Comparison of ENCODE assay signal across 16 mouse cellular contexts in the genomic region with DNA sequence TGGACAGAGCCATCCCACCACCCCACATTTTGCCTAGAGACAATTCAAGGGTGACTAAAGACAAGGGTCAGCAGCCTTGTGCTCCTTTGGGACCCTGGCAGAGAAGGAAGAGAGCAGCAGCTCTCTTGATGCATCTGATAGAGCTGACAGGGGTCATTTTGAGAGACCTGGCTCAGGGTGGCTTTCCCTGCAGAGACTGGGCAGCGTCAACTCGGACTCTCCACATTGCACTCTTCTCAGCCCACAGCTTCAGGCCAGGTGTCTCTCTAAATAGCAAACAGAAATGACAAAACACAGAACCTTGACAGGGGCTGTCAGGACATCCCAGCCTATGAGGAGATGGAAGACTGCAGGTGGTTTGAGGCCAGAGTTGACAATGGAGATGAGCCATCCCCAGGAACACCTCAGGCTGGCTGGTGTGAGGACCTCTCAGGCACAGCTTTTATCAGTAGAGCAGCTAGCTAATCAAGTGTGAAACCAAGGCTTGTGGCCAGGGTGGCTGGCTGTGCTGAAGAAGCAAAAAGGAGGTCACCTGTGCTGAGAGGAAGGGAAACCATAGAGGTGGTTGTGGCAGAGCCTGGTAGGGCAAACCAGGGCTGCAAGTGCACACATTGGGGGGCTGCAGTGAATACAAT.
DNase-seq lines count a peak whose midpoint lies in the region; ATAC-seq lines count a peak whose summit lies in the region.
"Had no signal": no experiment of that assay in that cellular context is flagged by ENCODE, and none has a peak within 500 bp of the region (broad histone marks: within the 10 kb centered on the region; RNA-seq: fewer than 3 reads in every experiment).

No protein-coding gene starts in this region.

- H3K27me3 ChIP-seq in hindbrain, embryonic 10.5 days (ENCODE audit: insufficient read depth, poor library complexity, severe bottlenecking): no peaks in the 10 kb centered on the region
- no peaks in the 10 kb centered on the region for H3K27me3 ChIP-seq in hindbrain, embryonic 11.5 days (ENCODE audit: control insufficient read depth, insufficient read depth, low read length)
- H3K27me3 ChIP-seq in forebrain, embryonic 14.5 days (replicated peaks; ENCODE audit: control insufficient read depth, insufficient read depth, low read length): no peaks in the 10 kb centered on the region
- no peaks in the 10 kb centered on the region for H3K27me3 ChIP-seq in midbrain, embryonic 16.5 days (ENCODE audit: control insufficient read depth, insufficient read depth, low read depth, low read length)
- H3K27me3 ChIP-seq: embryonic facial prominence, embryonic 12.5 days; limb, embryonic 12.5 days; liver, embryonic 15.5 days had no signal

- H3K9me3 ChIP-seq in hindbrain, embryonic 10.5 days: no peaks in the 10 kb centered on the region
- H3K9me3 ChIP-seq in hindbrain, embryonic 11.5 days (ENCODE audit: control insufficient read depth, low read length): no peaks in the 10 kb centered on the region
- H3K9me3 ChIP-seq in forebrain, embryonic 14.5 days (replicated peaks; ENCODE audit: control insufficient read depth, low read length): no peaks in the 10 kb centered on the region
- no peaks in the 10 kb centered on the region for H3K9me3 ChIP-seq in midbrain, embryonic 16.5 days (replicated peaks; ENCODE audit: control insufficient read depth, low read length, poor library complexity, severe bottlenecking)
- H3K9me3 ChIP-seq: embryonic facial prominence, embryonic 12.5 days; limb, embryonic 12.5 days; liver, embryonic 15.5 days had no signal

- H3K4me2 ChIP-seq in hindbrain, embryonic 11.5 days (replicated peaks; ENCODE audit: low read depth, low read length): no peak overlapping the region
- no peak overlapping the region for H3K4me2 ChIP-seq in forebrain, embryonic 14.5 days (ENCODE audit: low read length)
- no peak overlapping the region; the same call in 1 of the 2 replicates for H3K4me2 ChIP-seq in midbrain, embryonic 16.5 days (ENCODE audit: low read length)
- H3K4me2 ChIP-seq: embryonic facial prominence, embryonic 12.5 days; limb, embryonic 12.5 days; liver, embryonic 15.5 days had no signal

- no peak for ATAC-seq in hindbrain, embryonic 11.5 days (ENCODE audit: low FRiP score)
- ATAC-seq in forebrain, embryonic 14.5 days: no peak
- no peak for ATAC-seq in midbrain, embryonic 16.5 days
- ATAC-seq: activated CD4-positive, CD25-positive, alpha-beta regulatory T cell, adult 4 months; intestine, postnatal 0 days had no signal

- no peak overlapping the region for H3K4me3 ChIP-seq in hindbrain, embryonic 10.5 days
- no peak overlapping the region for H3K4me3 ChIP-seq in hindbrain, embryonic 11.5 days (ENCODE audit: low read depth, low read length)
- H3K4me3 ChIP-seq in forebrain, embryonic 14.5 days (ENCODE audit: low read depth, low read length): no peak overlapping the region
- no peak overlapping the region for H3K4me3 ChIP-seq in midbrain, embryonic 16.5 days (ENCODE audit: low read depth, low read length)
- H3K4me3 ChIP-seq: embryonic facial prominence, embryonic 12.5 days; layer of hippocampus, adult 2 months; limb, embryonic 12.5 days; liver, embryonic 15.5 days had no signal

- peaks cover 22% of the 10 kb centered on the region; the same call in 1 of the 2 replicates for H3K4me1 ChIP-seq in hindbrain, embryonic 10.5 days (replicated peaks)
- no peaks in the 10 kb centered on the region for H3K4me1 ChIP-seq in hindbrain, embryonic 11.5 days (replicated peaks; ENCODE audit: control insufficient read depth, insufficient read depth, low read length)
- H3K4me1 ChIP-seq in forebrain, embryonic 14.5 days (ENCODE audit: control insufficient read depth, insufficient read depth, low read length): peaks cover 33% of the 10 kb centered on the region
- H3K4me1 ChIP-seq in midbrain, embryonic 16.5 days (ENCODE audit: control insufficient read depth, insufficient read depth, low read length): peaks cover 29% of the 10 kb centered on the region
- H3K4me1 ChIP-seq: limb, embryonic 12.5 days; liver, embryonic 15.5 days had no signal

- H3K27ac ChIP-seq in hindbrain, embryonic 10.5 days: 0 out of 2 replicates have a peak overlapping the region, but pooled peaks have one; percentile 3
- H3K27ac ChIP-seq in hindbrain, embryonic 11.5 days (ENCODE audit: low read depth, low read length): no peak overlapping the region
- peak overlapping the region; percentile 87 for H3K27ac ChIP-seq in forebrain, embryonic 14.5 days (ENCODE audit: low read depth, low read length)
- peak overlapping the region; percentile 85 for H3K27ac ChIP-seq in midbrain, embryonic 16.5 days (ENCODE audit: low read length)
- H3K27ac ChIP-seq: embryonic facial prominence, embryonic 12.5 days; kidney, postnatal 0 days; limb, embryonic 12.5 days; liver, embryonic 15.5 days had no signal

- intact Hi-C loops in gastrocnemius, postnatal 36 days (cut with DNase I): loop anchor here (5.0 kb wide), 1 partner anchor 40 kb away; no protein-coding TSS in a partner anchor

- H3K36me3 ChIP-seq in hindbrain, embryonic 10.5 days: no peaks in the 10 kb centered on the region
- no peaks in the 10 kb centered on the region for H3K36me3 ChIP-seq in hindbrain, embryonic 11.5 days (ENCODE audit: control insufficient read depth, insufficient read depth, low read length)
- no peaks in the 10 kb centered on the region for H3K36me3 ChIP-seq in forebrain, embryonic 14.5 days (ENCODE audit: control insufficient read depth, insufficient read depth, low read length)
- no peaks in the 10 kb centered on the region for H3K36me3 ChIP-seq in midbrain, embryonic 16.5 days (ENCODE audit: control insufficient read depth, insufficient read depth, low read length)
- H3K36me3 ChIP-seq: embryonic facial prominence, embryonic 12.5 days; limb, embryonic 12.5 days; liver, embryonic 15.5 days had no signal

- no peak overlapping the region for H3K9ac ChIP-seq in hindbrain, embryonic 11.5 days (ENCODE audit: low read depth, low read length)
- 0 out of 2 replicates have a peak overlapping the region, but pooled peaks have one; percentile 13 for H3K9ac ChIP-seq in forebrain, embryonic 14.5 days (ENCODE audit: low read length)
- peak overlapping the region; percentile 34; the same call in 1 of the 2 replicates for H3K9ac ChIP-seq in midbrain, embryonic 16.5 days (ENCODE audit: low read depth, low read length)
- H3K9ac ChIP-seq: embryonic facial prominence, embryonic 12.5 days; limb, embryonic 12.5 days; liver, embryonic 15.5 days had no signal

- 89% methylated on average over 2 of the region's 2 CpGs for WGBS in hindbrain, embryonic 10.5 days
- WGBS in hindbrain, embryonic 11.5 days: 90% methylated on average over 2 of the region's 2 CpGs
- 88% methylated on average over 2 of the region's 2 CpGs for WGBS in forebrain, embryonic 14.5 days
- WGBS in midbrain, embryonic 16.5 days: 83% methylated on average over 2 of the region's 2 CpGs

- peak; percentile 51 for DNase-seq in cerebellum, adult 11-12 months
- DNase-seq in cerebellum, adult 8-10 months: no peak
- DNase-seq in hindbrain, embryonic 10.5 days (ENCODE audit: low spot score): no peak
- no peak for DNase-seq in hindbrain, embryonic 11.5 days (ENCODE audit: low spot score)
- DNase-seq in forebrain, embryonic 14.5 days (ENCODE audit: low spot score): no peak
- no peak for DNase-seq in retina, embryonic 14.5 days (ENCODE audit: low spot score)
- DNase-seq in gastrocnemius, postnatal 36 days: no peak
- DNase-seq: lung, postnatal 10 days had no signal
